Mouse (Mus musculus) spleen, postnatal 0 days (tissue): Measurements from ENCODE around the gene Nebl. TPM values are rescaled to one million over a fixed set of nuclear protein-coding genes. Genes with fewer than 3 reads are reported as not detected.

Experiments used
- polyA plus RNA-seq: library from polyadenylated mRNA; unstranded; fragments of >200 nt; fragmentation: Nextera tagmentation; extraction: Ambion mirVana; gene quantifications from 2 replicates; pipeline ENCODE4 v1.2.1, GENCODE M21; 2015

Nebl gene
- polyA plus RNA-seq: 0.83 and 1.4 TPM in 2 replicates

GRCm38 (mm10) chr2:17730957-17731830, at the start of gene Nebl:
Nebl (minus strand) TSS chr2:17731464.

